Mouse (Mus musculus): Measurements from ENCODE around the gene Gm10320. TPM values are rescaled to one million over a fixed set of nuclear protein-coding genes. Genes with fewer than 3 reads are reported as not detected.

Gm10320 gene
- polyA plus RNA-seq, 1 experiment = 2.4 TPM

DNA sequence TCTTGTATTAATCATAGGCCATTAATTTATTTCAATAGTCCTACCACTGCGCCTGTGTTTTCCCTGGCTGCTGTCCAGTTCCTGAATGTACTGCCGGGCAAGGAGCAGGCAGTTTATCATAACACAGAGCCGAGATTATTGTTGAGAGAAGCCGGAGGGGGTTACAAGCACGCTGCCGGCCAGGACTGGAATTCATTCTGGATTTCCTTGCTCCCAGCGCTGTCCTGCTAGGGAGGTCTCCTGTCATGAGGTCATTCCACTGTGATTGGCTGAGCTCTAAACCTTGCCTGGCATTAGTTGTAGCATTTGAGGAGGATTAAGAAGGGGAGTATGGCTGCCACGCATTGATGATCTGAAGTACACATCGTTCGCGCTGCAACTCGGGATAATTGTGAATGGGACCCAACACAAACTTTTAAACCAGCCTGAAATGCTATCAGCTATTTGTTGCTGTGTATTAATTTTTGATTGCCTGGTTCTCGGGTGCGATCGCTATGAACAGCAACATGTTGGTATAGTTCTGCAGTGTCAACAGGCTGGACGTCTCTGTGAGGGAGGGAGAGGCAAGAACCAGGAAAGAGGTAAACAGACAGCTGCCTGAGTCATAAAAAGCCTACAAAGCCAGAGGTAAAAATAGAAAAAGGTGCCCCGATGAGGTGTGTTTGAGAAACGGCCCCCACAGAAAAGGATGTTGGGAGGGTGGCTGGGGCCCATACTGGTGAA is 42.5 kb upstream of the Gm10320 start:
- H3K27ac ChIP-seq (ENCODE audit: control insufficient read depth, insufficient read depth, low read length) = no peak overlapping the region
- no peaks in the 10 kb centered on the region for H3K4me1 ChIP-seq (replicated peaks; ENCODE audit: control insufficient read depth, insufficient read depth, low read length)
- WGBS = 39% methylated on average over 18 of the region's 18 CpGs
- no peaks in the 10 kb centered on the region; the same call in 1 of the 2 replicates for H3K27me3 ChIP-seq (ENCODE audit: control insufficient read depth, insufficient read depth, low read length)
- TF ChIP-seq CTCF (IDR thresholded peaks at IDR 0.05; ENCODE audit: borderline replicate concordance, control insufficient read depth, extremely low read depth, insufficient read depth, low read length, poor library complexity) (no peak), POLR2A (IDR thresholded peaks at IDR 0.05; ENCODE audit: control insufficient read depth, extremely low read depth, insufficient read depth, low read length, poor library complexity) (no peak)
- H3K4me3 ChIP-seq (ENCODE audit: control insufficient read depth, insufficient read depth, low read length) = no peak overlapping the region
- no peak for DNase-seq
- no peaks in the 10 kb centered on the region for H3K36me3 ChIP-seq (ENCODE audit: control insufficient read depth, insufficient read depth, low read length)

- Histone ChIP-seq H3K4me3 (ENCODE audit: control insufficient read depth, insufficient read depth, low read length) (no peak overlapping the region), H3K27me3 (ENCODE audit: control insufficient read depth, insufficient read depth, low read length) (no peaks in the 10 kb centered on the region; the same call in 1 of the 2 replicates), H3K4me1 (replicated peaks; ENCODE audit: control insufficient read depth, insufficient read depth, low read length) (no peaks in the 10 kb centered on the region), H3K36me3 (ENCODE audit: control insufficient read depth, insufficient read depth, low read length) (no peaks in the 10 kb centered on the region), H3K27ac (ENCODE audit: control insufficient read depth, insufficient read depth, low read length) (no peak overlapping the region)
- no peak for TF ChIP-seq CTCF (IDR thresholded peaks at IDR 0.05; ENCODE audit: borderline replicate concordance, control insufficient read depth, extremely low read depth, insufficient read depth, low read length, poor library complexity)
- no peak for TF ChIP-seq POLR2A (IDR thresholded peaks at IDR 0.05; ENCODE audit: control insufficient read depth, extremely low read depth, insufficient read depth, low read length, poor library complexity)
- 79% methylated on average over 9 of the region's 9 CpGs for WGBS
- no peak for DNase-seq
Observed at GRCm38 (mm10) chr13:98533415-98533814, 41.6 kb upstream of the Gm10320 start.

DNA sequence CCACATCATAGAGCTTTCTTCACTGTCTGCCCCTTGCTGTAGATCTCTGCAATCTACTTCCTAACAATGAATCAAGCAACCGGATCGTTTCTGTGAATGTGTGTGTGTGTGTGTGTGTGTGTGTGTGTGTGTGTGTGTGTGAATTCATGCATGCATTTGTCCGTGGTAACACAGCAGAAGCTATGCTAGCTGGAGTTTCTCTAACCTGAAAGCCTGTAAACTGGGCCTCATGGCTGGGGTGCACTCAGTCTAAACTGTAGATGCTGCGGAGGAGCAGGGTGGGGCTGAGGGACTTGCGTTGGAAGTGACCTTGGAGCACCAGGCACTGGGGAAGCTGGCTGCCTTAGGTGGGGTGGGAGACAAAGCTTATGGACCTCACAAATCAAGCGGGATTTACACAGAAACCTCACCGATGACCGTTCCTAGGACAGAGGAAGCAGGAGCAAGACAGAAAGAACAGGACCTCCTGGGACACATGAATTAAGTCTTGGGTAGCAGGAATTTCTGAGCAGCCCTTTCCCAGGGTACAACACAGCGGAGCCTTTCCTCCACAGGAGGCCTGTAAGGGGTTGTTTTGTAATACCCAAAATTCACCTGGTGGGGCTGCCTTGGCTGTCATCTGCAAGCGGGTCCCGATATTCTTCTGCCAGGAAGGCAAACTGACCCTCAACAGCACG is 41.0 kb upstream of the Gm10320 start:
- WGBS = 67% methylated on average over 12 of the region's 12 CpGs
- TF ChIP-seq POLR2A (IDR thresholded peaks at IDR 0.05; ENCODE audit: control insufficient read depth, extremely low read depth, insufficient read depth, low read length, poor library complexity) (no peak), CTCF (IDR thresholded peaks at IDR 0.05; ENCODE audit: borderline replicate concordance, control insufficient read depth, extremely low read depth, insufficient read depth, low read length, poor library complexity) (no peak)

GRCm38 (mm10) chr13:98531976-98532375 is 40.2 kb upstream of the Gm10320 start:
- Histone ChIP-seq H3K4me3 (ENCODE audit: control insufficient read depth, insufficient read depth, low read length) (no peak overlapping the region), H3K27ac (ENCODE audit: control insufficient read depth, insufficient read depth, low read length) (no peak overlapping the region), H3K36me3 (ENCODE audit: control insufficient read depth, insufficient read depth, low read length) (no peaks in the 10 kb centered on the region), H3K27me3 (ENCODE audit: control insufficient read depth, insufficient read depth, low read length) (no peaks in the 10 kb centered on the region; the same call in 1 of the 2 replicates), H3K4me1 (replicated peaks; ENCODE audit: control insufficient read depth, insufficient read depth, low read length) (no peaks in the 10 kb centered on the region)
- TF ChIP-seq CTCF (IDR thresholded peaks at IDR 0.05; ENCODE audit: borderline replicate concordance, control insufficient read depth, extremely low read depth, insufficient read depth, low read length, poor library complexity) = no peak
- no peak for TF ChIP-seq POLR2A (IDR thresholded peaks at IDR 0.05; ENCODE audit: control insufficient read depth, extremely low read depth, insufficient read depth, low read length, poor library complexity)
- 94% methylated on average over 9 of the region's 9 CpGs for WGBS
- no peak for DNase-seq

More for the DNA sequence above, 41.0 kb upstream of the Gm10320 start:
- Histone ChIP-seq H3K4me3 (ENCODE audit: control insufficient read depth, insufficient read depth, low read length) (no peak overlapping the region), H3K27ac (ENCODE audit: control insufficient read depth, insufficient read depth, low read length) (no peak overlapping the region), H3K36me3 (ENCODE audit: control insufficient read depth, insufficient read depth, low read length) (no peaks in the 10 kb centered on the region), H3K4me1 (replicated peaks; ENCODE audit: control insufficient read depth, insufficient read depth, low read length) (no peaks in the 10 kb centered on the region), H3K27me3 (ENCODE audit: control insufficient read depth, insufficient read depth, low read length) (no peaks in the 10 kb centered on the region; the same call in 1 of the 2 replicates)
- no peak for DNase-seq

GRCm38 (mm10) chr13:98531306-98531705 is 39.5 kb upstream of the Gm10320 start:
- H3K4me3 ChIP-seq (ENCODE audit: control insufficient read depth, insufficient read depth, low read length) = no peak overlapping the region
- H3K4me1 ChIP-seq (replicated peaks; ENCODE audit: control insufficient read depth, insufficient read depth, low read length) = no peaks in the 10 kb centered on the region
- WGBS = 88% methylated on average over 3 of the region's 3 CpGs
- no peak for TF ChIP-seq CTCF (IDR thresholded peaks at IDR 0.05; ENCODE audit: borderline replicate concordance, control insufficient read depth, extremely low read depth, insufficient read depth, low read length, poor library complexity)
- no peak for TF ChIP-seq POLR2A (IDR thresholded peaks at IDR 0.05; ENCODE audit: control insufficient read depth, extremely low read depth, insufficient read depth, low read length, poor library complexity)
- H3K36me3 ChIP-seq (ENCODE audit: control insufficient read depth, insufficient read depth, low read length) = no peaks in the 10 kb centered on the region
- H3K27ac ChIP-seq (ENCODE audit: control insufficient read depth, insufficient read depth, low read length) = no peak overlapping the region
- no peak for DNase-seq
- no peaks in the 10 kb centered on the region; the same call in 1 of the 2 replicates for H3K27me3 ChIP-seq (ENCODE audit: control insufficient read depth, insufficient read depth, low read length)

DNA sequence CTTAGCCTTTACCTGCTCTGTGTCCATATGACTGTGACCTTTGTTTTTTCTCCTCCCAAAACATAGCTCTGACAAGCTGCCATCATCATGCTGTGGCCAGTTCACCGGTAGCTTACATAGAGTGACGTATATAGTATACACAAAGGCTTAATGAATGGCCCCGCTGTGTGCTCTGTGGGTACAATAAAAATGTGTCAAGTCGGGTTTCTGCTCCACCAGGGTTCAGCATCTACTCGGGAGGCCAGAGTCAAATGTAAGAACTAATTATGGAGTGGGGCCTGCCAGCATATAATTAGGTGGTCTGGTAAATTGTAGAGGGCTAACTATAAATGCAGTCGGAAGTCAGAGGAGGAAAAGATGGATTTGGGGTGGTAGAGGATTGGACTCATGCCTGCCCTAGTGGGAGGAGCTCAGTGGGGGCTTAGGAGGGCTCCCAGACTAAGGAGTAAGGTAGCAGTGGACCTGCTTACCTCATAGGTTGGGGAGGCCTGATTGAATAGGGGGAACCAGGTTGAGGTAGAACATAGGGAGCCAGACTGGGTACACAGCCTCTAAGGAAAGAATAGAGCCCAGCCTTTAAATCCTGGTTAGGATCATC is 32.0 kb upstream of the Gm10320 start:
- no peak for DNase-seq
- 88% methylated on average over 6 of the region's 6 CpGs for WGBS
- Histone ChIP-seq H3K4me1 (replicated peaks; ENCODE audit: control insufficient read depth, insufficient read depth, low read length) (no peaks in the 10 kb centered on the region), H3K27ac (ENCODE audit: control insufficient read depth, insufficient read depth, low read length) (no peak overlapping the region), H3K36me3 (ENCODE audit: control insufficient read depth, insufficient read depth, low read length) (no peaks in the 10 kb centered on the region), H3K27me3 (ENCODE audit: control insufficient read depth, insufficient read depth, low read length) (no peaks in the 10 kb centered on the region), H3K4me3 (ENCODE audit: control insufficient read depth, insufficient read depth, low read length) (no peak overlapping the region)
- TF ChIP-seq POLR2A (IDR thresholded peaks at IDR 0.05; ENCODE audit: control insufficient read depth, extremely low read depth, insufficient read depth, low read length, poor library complexity) = no peak
- TF ChIP-seq CTCF (IDR thresholded peaks at IDR 0.05; ENCODE audit: borderline replicate concordance, control insufficient read depth, extremely low read depth, insufficient read depth, low read length, poor library complexity) = no peak
